Mouse (Mus musculus) midbrain, embryonic 14.5 days (tissue): ENCODE measurements at regions not wholly inside any gene's neighbourhood (a gene's known extent, or its start where the extent isn't known, plus 50 kb on each side); places are given as distances from the start of the nearest gene placed in this dataset.
"Not testable (repeated sequence)": the region's sequence is repeated elsewhere in the genome, so short reads cannot be mapped to it uniquely, and the experiment has no call there.

Experiments
- ATAC-seq: fragments of 200-750 bp; cut with Nextera tagmentation; 2 replicates; pipeline ENCODE4 v1.8.0; 2017; ENCODE audit warnings: moderate number of reproducible peaks, moderate library complexity; ENCODE audit not compliant: low FRiP score, low TSS enrichment
- DNase-seq: peaks from one replicate; pipeline ENCODE4 v3.0.0-alpha.2; 2015
- H3K27ac ChIP-seq: fragments of 300-500 bp; sonication (generic); replicated peaks from 2 replicates; pipeline ENCODE4 v1.5.1; 2014; ENCODE audit warnings: mild to moderate bottlenecking, low read depth, low read length, moderate library complexity
- H3K27me3 ChIP-seq: fragments of 300-500 bp; sonication (generic); 2 replicates; pipeline ENCODE4 v1.6.1; 2014; ENCODE audit warnings: low read length, control low read depth, mixed read lengths; ENCODE audit not compliant: control insufficient read depth, insufficient read depth
- H3K36me3 ChIP-seq: fragments of 300-500 bp; sonication (generic); 2 replicates; pipeline ENCODE4 v1.6.1; 2014; ENCODE audit warnings: low read length, control low read depth; ENCODE audit not compliant: control insufficient read depth, insufficient read depth
- H3K4me1 ChIP-seq: fragments of 300-500 bp; sonication (generic); 2 replicates; pipeline ENCODE4 v1.6.1; 2014; ENCODE audit warnings: mild to moderate bottlenecking, antibody characterized with exemption, low read length, control low read depth; ENCODE audit not compliant: control insufficient read depth, insufficient read depth
- H3K4me2 ChIP-seq: fragments of 300-500 bp; sonication (generic); 2 replicates; pipeline ENCODE4 v1.6.1; 2014; ENCODE audit warnings: mild to moderate bottlenecking, low read length, moderate library complexity
- H3K4me3 ChIP-seq: fragments of 300-500 bp; sonication (generic); replicated peaks from 2 replicates; pipeline ENCODE4 v1.5.1; 2014; ENCODE audit warnings: low read depth, low read length
- H3K9ac ChIP-seq: fragments of 300-500 bp; sonication (generic); replicated peaks from 2 replicates; pipeline ENCODE4 v1.6.1; 2014; ENCODE audit warnings: mild to moderate bottlenecking, low read length, moderate library complexity
- H3K9me3 ChIP-seq: fragments of 300-500 bp; sonication (generic); 2 replicates; pipeline ENCODE4 v1.6.1; 2016; ENCODE audit warnings: low read length, control low read depth, mixed read lengths; ENCODE audit not compliant: control insufficient read depth
- WGBS: fragments of 180-500 bp; shearing (Covaris S2); extraction: QIAGEN DNeasy Blood & Tissue Kit; methylation state at CpG from one replicate; pipeline ENCODE4 v1.1.7; 2014; 5-methylcytosine and 5-hydroxymethylcytosine counted together

DNA sequence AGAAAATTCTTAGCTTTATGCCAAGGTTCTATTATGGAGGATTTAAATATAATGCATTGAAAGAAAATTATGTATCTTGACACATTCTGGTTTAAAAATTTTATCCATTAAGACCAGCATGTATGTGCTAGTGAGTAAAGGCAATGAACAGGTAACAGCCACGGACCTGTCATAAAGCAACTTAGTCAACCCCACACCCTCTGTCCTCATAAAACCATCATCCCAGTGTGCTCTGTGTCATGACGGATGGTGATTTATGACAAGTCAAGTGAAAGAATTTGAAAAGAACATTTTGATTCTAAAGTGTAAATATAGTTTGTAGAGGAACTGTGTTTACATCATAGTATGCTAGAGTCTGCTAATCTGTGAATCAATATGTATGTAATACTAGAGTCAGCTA is 946.3 kb upstream of the Cypt12 start:
- Histone ChIP-seq H3K9me3 (no peaks in the 10 kb centered on the region), H3K27ac (no peak overlapping the region), H3K4me3 (no peak overlapping the region), H3K4me1 (no peaks in the 10 kb centered on the region), H3K9ac (no peak overlapping the region), H3K4me2 (no peak overlapping the region), H3K27me3 (no peaks in the 10 kb centered on the region), H3K36me3 (no peaks in the 10 kb centered on the region)
- ATAC-seq (no peak), DNase-seq (no peak)
- 92% methylated on average over 2 of the region's 2 CpGs for WGBS

DNA sequence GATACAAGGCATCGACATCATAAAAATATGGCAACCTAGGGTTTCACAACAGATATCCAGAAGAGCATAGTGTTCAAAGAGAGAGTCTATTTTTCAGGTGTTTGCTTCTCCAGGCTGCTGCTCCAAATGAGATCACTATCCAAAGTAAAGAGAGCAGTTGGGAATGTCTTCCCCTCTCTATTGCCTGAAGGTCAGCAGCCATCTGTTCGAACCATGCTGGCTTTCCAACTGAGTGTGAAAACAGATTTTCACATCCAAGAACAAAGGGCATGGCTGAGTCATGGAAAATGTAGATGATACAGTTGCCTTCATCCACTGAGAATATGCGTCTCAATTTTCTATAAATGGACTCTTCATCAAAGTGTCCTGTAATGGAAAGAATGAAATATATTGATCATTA is 945.1 kb upstream of the Cypt12 start:
- no peak overlapping the region for H3K27ac ChIP-seq
- H3K27me3 ChIP-seq: no peaks in the 10 kb centered on the region
- H3K4me2 ChIP-seq: no peak overlapping the region
- no peak overlapping the region for H3K4me3 ChIP-seq
- ATAC-seq (no peak), DNase-seq (peak; percentile 25)
- WGBS: 72% methylated on average over 3 of the region's 3 CpGs
- H3K9ac ChIP-seq: no peak overlapping the region
- H3K36me3 ChIP-seq: no peaks in the 10 kb centered on the region
- no peaks in the 10 kb centered on the region for H3K9me3 ChIP-seq
- no peaks in the 10 kb centered on the region for H3K4me1 ChIP-seq

DNA sequence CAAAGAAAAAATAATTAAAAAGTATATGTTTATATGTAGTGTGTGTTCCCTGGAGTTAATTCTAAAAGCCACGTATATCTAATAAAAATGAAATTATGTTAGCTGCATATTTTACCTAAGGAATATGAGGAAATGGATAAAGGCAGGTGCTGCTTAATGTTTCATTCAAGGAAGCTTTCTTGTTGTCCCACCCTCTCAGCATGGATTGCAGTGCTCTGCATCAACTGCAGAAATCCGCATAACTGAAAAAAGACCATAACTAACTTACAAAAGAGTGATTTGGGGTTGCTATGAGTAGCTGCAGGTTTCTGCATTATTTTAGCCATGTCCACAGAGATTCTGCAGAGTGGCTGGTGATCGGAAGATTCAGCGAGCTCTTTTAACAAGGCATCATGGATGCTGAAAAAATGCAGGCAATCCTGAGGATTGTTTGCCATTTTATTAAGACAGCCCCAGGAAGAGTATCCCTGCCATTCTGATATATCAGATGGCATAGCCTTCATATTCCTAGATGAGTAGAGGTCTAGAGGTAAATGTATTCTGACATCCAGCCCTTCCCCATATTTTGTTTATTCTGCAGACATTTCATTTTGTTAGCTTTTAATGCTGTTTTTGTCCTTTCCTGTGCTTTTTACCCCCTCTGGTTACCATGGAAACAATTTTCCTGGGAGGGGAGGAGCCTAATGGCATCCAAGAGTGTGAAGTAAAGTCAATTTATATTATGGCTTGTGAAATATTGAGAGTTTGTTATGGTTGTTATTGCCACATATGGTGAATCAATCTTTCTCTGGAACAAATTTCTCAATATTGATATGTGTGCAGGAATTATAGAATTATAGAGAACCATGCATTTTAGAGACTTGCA is 933.8 kb upstream of the Cypt12 start:
- H3K4me3 ChIP-seq: no peak overlapping the region
- H3K36me3 ChIP-seq: no peaks in the 10 kb centered on the region
- H3K4me2 ChIP-seq: peak overlapping the region; percentile 20; the same call in 1 of the 2 replicates
- DNase-seq (peak; percentile 75), ATAC-seq (peak; percentile 46; the same call in 1 of the 2 replicates)
- 63% methylated on average over 4 of the region's 4 CpGs for WGBS
- no peak overlapping the region; the same call in 1 of the 2 replicates for H3K9ac ChIP-seq
- peaks cover 4% of the 10 kb centered on the region; the same call in 1 of the 2 replicates for H3K4me1 ChIP-seq
- no peaks in the 10 kb centered on the region for H3K9me3 ChIP-seq
- peak overlapping the region; percentile 72 for H3K27ac ChIP-seq
- no peaks in the 10 kb centered on the region for H3K27me3 ChIP-seq

DNA sequence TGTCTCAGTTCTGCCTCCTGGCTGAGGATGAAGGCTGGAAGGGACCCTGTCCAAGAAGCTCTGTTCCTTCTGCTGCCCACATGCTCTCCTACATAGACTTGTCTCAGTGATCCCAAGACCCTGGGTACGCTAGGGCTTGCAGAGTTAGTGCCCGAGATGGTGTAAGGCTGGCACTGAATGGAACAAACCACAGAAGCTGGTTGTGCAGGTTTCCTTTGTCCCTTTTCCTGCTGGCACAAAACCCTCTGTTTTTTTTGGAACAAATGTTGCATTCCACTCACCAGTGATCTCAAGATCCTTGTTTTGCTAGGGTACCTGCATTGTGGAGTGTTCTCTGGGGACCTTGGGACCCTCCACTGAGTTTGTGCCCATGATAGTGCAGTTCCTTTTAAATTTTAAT is 897.4 kb upstream of the Cypt12 start:
- H3K36me3 ChIP-seq: no peaks in the 10 kb centered on the region
- H3K4me2 ChIP-seq: no peak overlapping the region
- 94% methylated on average over 2 of the region's 2 CpGs for WGBS
- no peaks in the 10 kb centered on the region for H3K27me3 ChIP-seq
- H3K27ac ChIP-seq: no peak overlapping the region
- H3K4me1 ChIP-seq: no peaks in the 10 kb centered on the region
- H3K9me3 ChIP-seq: peaks cover 9% of the 10 kb centered on the region; the same call in 1 of the 2 replicates
- no peak for ATAC-seq
- no peak overlapping the region for H3K4me3 ChIP-seq
- no peak overlapping the region for H3K9ac ChIP-seq
- no peak for DNase-seq

DNA sequence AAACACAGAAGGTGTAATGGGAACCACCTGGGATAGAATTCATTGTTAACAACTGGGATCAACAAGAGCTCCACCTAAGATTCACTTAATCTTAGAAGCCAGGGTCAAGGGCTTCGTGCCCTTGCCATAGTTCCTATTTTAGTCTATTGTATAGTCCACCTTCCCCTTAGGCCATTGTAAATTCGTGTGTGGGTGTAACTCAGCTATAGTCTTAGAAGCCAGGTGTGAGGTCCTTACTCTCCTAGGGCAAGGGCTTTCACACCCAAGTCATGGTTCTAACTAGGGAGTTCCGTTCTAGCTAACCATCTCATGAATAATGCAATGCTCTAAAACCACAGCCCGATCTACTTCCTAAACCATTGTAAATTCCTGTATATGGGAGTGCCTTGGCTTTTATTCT is 889.8 kb upstream of the Cypt12 start:
- not testable (repeated sequence) for DNase-seq, H3K27me3 ChIP-seq, H3K4me1 ChIP-seq, H3K9me3 ChIP-seq, H3K36me3 ChIP-seq, H3K4me2 ChIP-seq, ATAC-seq, H3K9ac ChIP-seq, H3K4me3 ChIP-seq, H3K27ac ChIP-seq
- 79% methylated on average over 4 of the region's 4 CpGs for WGBS

DNA sequence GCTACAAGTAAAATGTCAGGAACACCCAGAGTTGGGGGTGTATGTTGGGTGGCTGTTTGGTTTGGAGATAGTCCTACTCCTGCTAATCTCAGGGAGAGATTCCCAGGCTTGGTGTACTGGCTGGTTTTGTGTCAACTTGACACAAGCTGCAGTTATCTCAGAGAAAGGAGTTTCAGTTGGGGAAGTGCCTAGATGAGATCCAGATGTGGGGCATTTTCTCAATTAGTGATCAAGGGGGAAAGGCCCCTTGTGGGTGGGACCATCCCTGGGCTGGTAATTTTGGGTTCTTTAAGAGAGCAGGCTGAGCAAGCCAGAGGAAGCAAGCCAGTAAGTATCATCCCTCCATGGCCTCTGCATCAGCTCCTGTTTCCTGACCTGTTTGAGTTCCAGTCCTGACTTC is 841.9 kb upstream of the Cypt12 start:
- not testable (repeated sequence) for H3K9me3 ChIP-seq, DNase-seq

More for the DNA sequence above, 841.9 kb upstream of the Cypt12 start:
- not testable (repeated sequence) for H3K9ac ChIP-seq, H3K27me3 ChIP-seq, H3K36me3 ChIP-seq, H3K27ac ChIP-seq, H3K4me3 ChIP-seq, H3K4me2 ChIP-seq, H3K4me1 ChIP-seq, ATAC-seq
